Mouse (Mus musculus): ENCODE measurements around the gene Mrgpre. TPM values are rescaled to one million over a fixed set of nuclear protein-coding genes. Genes with fewer than 3 reads are reported as not detected.

Gene Mrgpre
- polyA plus RNA-seq, 1 experiment from 2014 or later: 3.0 TPM

DNA sequence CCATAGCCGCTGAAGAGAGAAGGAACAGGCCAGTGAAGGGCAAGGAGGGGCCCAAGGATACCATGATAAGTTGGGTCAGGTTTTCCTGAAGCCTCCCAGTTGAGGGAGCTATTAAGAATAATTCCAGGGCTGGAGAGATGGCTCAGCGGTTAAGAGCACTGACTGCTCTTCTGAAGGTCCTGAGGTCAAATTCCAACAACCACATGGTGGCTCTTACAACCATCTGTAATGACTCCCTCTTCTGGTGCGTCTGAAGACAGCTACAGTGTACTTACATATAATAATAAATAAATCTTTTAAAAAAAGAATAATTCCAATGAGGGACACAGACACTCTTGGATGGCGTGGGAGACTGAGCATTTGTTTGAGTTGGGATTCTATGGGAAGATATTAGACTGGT is 34.9 kb upstream of the Mrgpre start:
- no peak overlapping the region for H3K27ac ChIP-seq (ENCODE audit: poor library complexity, severe bottlenecking)
- peaks cover 42% of the 10 kb centered on the region for H3K36me3 ChIP-seq
- 69% methylated on average over 4 of the region's 4 CpGs for WGBS
- no peak for ATAC-seq (ENCODE audit: insufficient number of reproducible peaks, low FRiP score)
- H3K4me1 ChIP-seq (replicated peaks): peaks cover 15% of the 10 kb centered on the region
- H3K4me3 ChIP-seq: no peak overlapping the region
- H3K9ac ChIP-seq: no peak overlapping the region
- no peak overlapping the region for H3K4me2 ChIP-seq
- no peaks in the 10 kb centered on the region for H3K27me3 ChIP-seq (replicated peaks)
- H3K9me3 ChIP-seq (replicated peaks): no peaks in the 10 kb centered on the region

DNA sequence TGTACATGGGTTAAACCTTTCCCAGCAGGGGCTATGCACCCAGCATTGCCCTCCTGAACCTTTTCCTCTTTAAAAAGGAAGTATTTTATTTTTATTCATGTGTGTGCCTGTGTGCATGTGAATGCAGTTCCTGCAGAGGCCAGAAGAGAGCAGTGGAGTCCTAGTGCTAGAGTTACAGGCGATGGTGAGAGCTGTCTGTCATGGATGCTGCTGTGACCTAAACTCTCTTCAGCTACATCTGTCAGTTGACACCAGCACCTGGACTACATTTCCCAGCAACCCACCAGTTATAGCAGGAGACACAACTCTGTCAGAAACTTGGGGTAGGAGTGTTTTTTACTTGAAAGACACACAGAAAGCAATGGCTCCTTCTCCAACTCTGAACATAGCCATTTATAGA is 24.6 kb upstream of the Mrgpre start:
- no peak overlapping the region for H3K27ac ChIP-seq (ENCODE audit: poor library complexity, severe bottlenecking)
- no peaks in the 10 kb centered on the region for H3K27me3 ChIP-seq (replicated peaks)
- H3K4me3 ChIP-seq: no peak overlapping the region
- no peaks in the 10 kb centered on the region for H3K9me3 ChIP-seq (replicated peaks)
- no peak overlapping the region for H3K9ac ChIP-seq
- 46% methylated on average over 1 of the region's 1 CpGs for WGBS
- no peak overlapping the region for H3K4me2 ChIP-seq
- no peaks in the 10 kb centered on the region for H3K4me1 ChIP-seq (replicated peaks)
- no peak for ATAC-seq (ENCODE audit: insufficient number of reproducible peaks, low FRiP score)
- peaks cover 92% of the 10 kb centered on the region for H3K36me3 ChIP-seq

DNA sequence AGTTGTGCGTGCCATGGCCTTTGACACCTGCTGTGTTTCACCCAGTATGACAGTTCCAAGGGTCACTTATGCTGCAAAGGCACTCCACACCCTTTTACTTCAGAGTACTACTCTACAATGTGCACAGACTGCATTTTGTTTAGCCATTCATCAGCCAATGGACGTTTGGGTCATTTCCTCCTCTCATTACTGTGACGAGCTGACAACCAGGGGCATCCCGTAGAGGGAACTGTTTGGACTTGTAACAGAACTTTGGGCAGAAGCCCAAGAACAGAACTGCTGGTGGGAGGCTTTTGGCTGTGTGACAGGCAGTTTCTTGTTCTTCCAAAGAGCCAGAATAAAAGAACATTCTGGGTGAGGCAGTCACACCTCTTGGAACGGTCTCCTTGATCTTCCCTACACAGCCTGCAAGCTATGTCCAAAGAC is 20.9 kb upstream of the Mrgpre start:
- H3K4me1 ChIP-seq (replicated peaks): no peaks in the 10 kb centered on the region
- peaks cover 91% of the 10 kb centered on the region for H3K36me3 ChIP-seq
- no peak overlapping the region for H3K4me3 ChIP-seq
- no peaks in the 10 kb centered on the region for H3K27me3 ChIP-seq (replicated peaks)
- H3K27ac ChIP-seq (ENCODE audit: poor library complexity, severe bottlenecking): no peak overlapping the region
- H3K4me2 ChIP-seq: no peak overlapping the region
- H3K9ac ChIP-seq: no peak overlapping the region
- ATAC-seq (ENCODE audit: insufficient number of reproducible peaks, low FRiP score): no peak
- no peaks in the 10 kb centered on the region for H3K9me3 ChIP-seq (replicated peaks)
- WGBS: 68% methylated on average over 5 of the region's 5 CpGs

DNA sequence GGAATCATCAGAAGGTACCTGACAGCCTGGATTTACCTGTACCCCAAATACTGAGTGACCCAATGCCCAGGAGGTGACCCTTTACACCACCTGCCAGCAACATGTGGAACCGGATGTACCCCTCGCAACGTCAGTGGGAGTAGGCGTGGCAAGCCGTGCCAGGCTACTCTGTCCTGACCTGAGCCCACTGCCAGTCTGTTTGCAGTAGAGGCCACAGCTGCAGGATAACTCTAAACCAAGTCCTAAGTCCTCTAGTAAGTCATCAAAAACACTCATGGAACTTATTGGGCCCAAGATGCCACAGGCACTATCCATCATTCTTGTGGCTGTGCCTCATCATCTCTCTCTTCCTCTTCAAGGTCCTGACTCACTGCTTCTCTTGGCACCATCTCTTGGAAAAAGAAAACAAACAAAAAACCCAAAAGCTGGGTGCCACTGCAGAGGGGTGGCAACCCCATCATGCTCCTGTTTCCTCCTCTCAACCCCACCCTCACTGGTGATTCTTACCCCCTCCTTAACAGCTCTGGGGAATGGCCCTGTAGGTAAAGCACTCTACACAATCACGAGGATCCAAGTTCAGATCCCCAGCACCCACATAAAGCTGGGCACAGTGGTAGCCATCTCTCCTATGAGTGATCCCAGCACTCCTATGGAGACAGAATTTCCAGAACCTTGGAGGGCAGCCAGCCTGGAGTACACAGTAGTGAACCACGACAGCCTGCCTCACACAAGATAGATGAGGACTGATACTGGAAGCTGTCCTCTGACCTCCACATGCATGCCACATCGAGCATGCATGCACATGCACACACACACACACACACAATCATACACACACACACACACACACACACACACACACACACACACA is 17.1 kb upstream of the Mrgpre start:
- Histone ChIP-seq H3K4me2 (no peak overlapping the region), H3K9me3 (replicated peaks) (no peaks in the 10 kb centered on the region), H3K9ac (no peak overlapping the region), H3K27ac (ENCODE audit: poor library complexity, severe bottlenecking) (no peak overlapping the region), H3K36me3 (peaks cover 92% of the 10 kb centered on the region), H3K4me3 (no peak overlapping the region), H3K4me1 (replicated peaks) (no peaks in the 10 kb centered on the region), H3K27me3 (replicated peaks) (no peaks in the 10 kb centered on the region)
- 93% methylated on average over 8 of the region's 8 CpGs for WGBS
- no peak for ATAC-seq (ENCODE audit: insufficient number of reproducible peaks, low FRiP score)

DNA sequence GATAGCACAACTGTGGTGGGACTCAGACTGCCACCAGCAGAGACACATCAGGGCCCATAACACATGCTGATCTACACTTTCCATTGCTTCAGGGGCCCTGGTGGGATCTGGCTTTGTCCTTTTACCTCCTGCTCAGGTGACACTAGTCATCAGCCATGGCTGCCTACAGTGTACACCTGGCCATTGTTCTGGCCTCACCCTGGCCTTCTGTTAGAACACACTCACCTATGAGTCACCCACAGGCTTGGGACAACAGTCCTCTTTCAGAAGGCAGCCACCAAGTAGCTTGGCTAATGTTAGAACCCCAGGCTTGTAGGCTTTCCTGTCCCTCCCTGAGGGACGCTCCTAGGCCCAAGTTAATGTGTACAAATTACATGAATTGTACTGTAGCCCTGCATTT is 16.5 kb upstream of the Mrgpre start:
- Histone ChIP-seq H3K27me3 (replicated peaks) (no peaks in the 10 kb centered on the region), H3K4me3 (no peak overlapping the region), H3K36me3 (peaks cover 93% of the 10 kb centered on the region), H3K4me2 (no peak overlapping the region), H3K9me3 (replicated peaks) (no peaks in the 10 kb centered on the region), H3K9ac (no peak overlapping the region), H3K4me1 (replicated peaks) (no peaks in the 10 kb centered on the region), H3K27ac (ENCODE audit: poor library complexity, severe bottlenecking) (no peak overlapping the region)
- ATAC-seq (ENCODE audit: insufficient number of reproducible peaks, low FRiP score): no peak
- WGBS: 86% methylated on average over 1 of the region's 1 CpGs

DNA sequence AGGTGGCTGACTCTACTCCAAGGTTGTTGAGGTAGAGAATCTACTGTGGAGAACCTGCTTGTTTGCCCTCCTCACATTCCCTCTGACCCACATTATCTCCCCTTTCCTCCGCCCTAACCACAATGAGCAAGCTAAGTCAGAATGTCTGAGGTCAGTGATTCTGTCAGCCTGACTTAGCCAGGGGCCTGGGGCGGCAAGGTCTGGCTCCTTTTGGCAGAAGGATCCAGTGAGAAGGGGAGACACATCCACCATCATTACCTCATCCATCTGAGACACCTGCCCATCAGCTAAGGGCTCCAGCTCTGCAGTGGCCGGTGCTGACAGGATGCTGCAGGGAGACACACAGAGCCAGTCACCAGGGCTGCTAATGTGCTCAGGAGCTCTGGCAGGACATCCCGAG is 14.5 kb upstream of the Mrgpre start:
- no peak for ATAC-seq (ENCODE audit: insufficient number of reproducible peaks, low FRiP score)
- H3K36me3 ChIP-seq: peaks cover 88% of the 10 kb centered on the region
- H3K27me3 ChIP-seq (replicated peaks): no peaks in the 10 kb centered on the region
- no peak overlapping the region for H3K9ac ChIP-seq
- H3K4me3 ChIP-seq: no peak overlapping the region
- H3K4me1 ChIP-seq (replicated peaks): no peaks in the 10 kb centered on the region
- H3K9me3 ChIP-seq (replicated peaks): no peaks in the 10 kb centered on the region
- WGBS: 82% methylated on average over 4 of the region's 4 CpGs
- H3K4me2 ChIP-seq: no peak overlapping the region
- no peak overlapping the region for H3K27ac ChIP-seq (ENCODE audit: poor library complexity, severe bottlenecking)

DNA sequence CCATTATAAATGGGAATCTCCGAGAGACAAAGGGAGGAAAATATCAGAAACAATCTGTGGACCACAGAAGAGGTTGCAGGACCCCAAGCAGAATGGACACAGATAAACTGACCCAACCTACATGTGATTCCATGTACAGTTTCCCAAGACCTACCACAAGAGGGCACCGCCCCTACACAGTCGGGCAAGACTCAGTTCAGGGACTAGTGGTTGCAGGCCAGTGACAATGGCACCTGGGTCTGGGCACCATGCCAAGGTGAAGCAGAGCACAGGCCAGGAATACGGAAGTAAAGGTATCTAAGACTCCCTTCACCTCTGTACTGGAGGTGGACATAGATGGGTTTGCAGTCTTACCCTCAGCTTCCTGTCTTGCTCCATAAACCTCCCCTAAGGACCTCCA is 8.8 kb upstream of the Mrgpre start:
- ATAC-seq (ENCODE audit: insufficient number of reproducible peaks, low FRiP score): no peak
- H3K4me2 ChIP-seq: no peak overlapping the region
- H3K9me3 ChIP-seq (replicated peaks): 0 out of 2 replicates have a peak, but pooled peaks cover 4% of the 10 kb centered on the region
- H3K27ac ChIP-seq (ENCODE audit: poor library complexity, severe bottlenecking): no peak overlapping the region
- H3K4me3 ChIP-seq: no peak overlapping the region
- 54% methylated on average over 4 of the region's 4 CpGs for WGBS
- H3K27me3 ChIP-seq (replicated peaks): no peaks in the 10 kb centered on the region
- peaks cover 33% of the 10 kb centered on the region for H3K36me3 ChIP-seq
- no peak overlapping the region for H3K9ac ChIP-seq
- no peaks in the 10 kb centered on the region for H3K4me1 ChIP-seq (replicated peaks)

DNA sequence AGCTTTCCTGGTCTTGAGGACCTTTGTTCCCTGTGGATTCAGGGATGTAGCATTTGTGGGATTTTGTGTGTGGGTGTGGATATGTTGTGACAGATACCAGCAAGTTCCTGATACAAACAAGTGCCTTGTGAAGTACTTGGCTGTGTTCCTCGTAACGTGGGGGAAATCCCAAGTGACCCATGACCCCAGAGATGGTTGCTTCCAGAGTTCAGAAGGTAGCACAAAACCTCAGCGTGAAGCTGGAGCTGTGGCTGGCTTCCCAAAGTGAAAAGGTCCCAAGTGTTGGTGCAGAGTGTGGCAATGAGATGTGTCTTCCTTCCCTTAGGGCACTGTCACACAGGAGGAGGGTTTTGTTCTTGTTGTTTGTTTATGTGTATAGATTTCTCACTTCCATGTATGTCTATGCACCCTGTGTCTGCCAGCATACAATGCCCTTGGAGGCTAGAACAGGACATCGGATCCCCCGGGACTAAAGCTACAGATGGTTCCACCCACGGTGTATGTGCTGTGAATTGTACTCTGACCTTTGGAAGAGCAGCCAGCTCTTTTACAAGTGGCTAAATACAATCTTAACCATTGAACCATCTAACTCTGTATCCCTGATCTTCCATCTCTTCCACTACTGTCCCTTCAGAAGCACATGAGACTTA is 8.2 kb upstream of the Mrgpre start:
- no peak for ATAC-seq (ENCODE audit: insufficient number of reproducible peaks, low FRiP score)

DNA sequence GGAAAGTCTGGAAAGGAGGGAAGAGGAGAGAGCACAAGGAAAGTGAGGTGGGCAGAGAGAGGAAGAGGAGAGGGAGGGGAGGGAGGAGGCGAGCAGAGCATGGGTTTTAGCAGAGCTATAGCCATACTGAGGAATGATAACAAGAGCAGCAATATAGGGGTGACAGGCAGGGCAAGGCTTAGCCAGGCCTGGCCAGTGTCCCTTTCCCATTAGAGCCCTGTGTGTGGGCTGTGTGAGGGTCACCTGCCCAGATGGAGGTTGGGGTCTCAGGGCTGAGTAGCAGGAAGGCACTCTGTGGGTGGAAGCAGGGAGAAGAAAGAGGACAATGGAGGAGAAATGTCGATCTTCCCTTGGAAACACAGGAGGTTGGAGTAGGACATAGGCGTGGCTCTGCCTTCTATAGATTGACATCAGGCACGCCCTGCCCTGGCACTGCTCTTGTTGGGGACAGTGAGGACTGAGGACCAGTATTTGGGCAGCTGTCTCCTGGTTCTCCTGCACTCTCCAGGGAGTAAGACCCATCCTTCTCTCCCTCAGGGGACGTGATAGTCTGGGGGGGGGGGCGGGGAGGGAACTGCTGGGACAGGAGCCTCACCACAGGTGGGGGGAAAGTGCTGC is 813 bp downstream of the Mrgpre start:
- Histone ChIP-seq H3K27me3 (replicated peaks) (peaks cover 10% of the 10 kb centered on the region), H3K9me3 (replicated peaks) (no peaks in the 10 kb centered on the region), H3K4me3 (peak overlapping the region; percentile 56), H3K9ac (peak overlapping the region; percentile 65), H3K4me1 (replicated peaks) (peaks cover 24% of the 10 kb centered on the region), H3K27ac (ENCODE audit: poor library complexity, severe bottlenecking) (peak overlapping the region; percentile 70), H3K4me2 (peak overlapping the region; percentile 84), H3K36me3 (peaks cover 9% of the 10 kb centered on the region)
- WGBS: 15% methylated on average over 6 of the region's 6 CpGs
- ATAC-seq (ENCODE audit: insufficient number of reproducible peaks, low FRiP score): peak; percentile 45

More for the DNA sequence above, 8.2 kb upstream of the Mrgpre start:
- Histone ChIP-seq H3K4me3 (no peak overlapping the region), H3K4me2 (no peak overlapping the region), H3K4me1 (replicated peaks) (no peaks in the 10 kb centered on the region), H3K27me3 (replicated peaks) (no peaks in the 10 kb centered on the region), H3K27ac (ENCODE audit: poor library complexity, severe bottlenecking) (no peak overlapping the region), H3K9ac (no peak overlapping the region), H3K36me3 (peaks cover 26% of the 10 kb centered on the region), H3K9me3 (replicated peaks) (0 out of 2 replicates have a peak, but pooled peaks cover 4% of the 10 kb centered on the region)
- 70% methylated on average over 6 of the region's 6 CpGs for WGBS

DNA sequence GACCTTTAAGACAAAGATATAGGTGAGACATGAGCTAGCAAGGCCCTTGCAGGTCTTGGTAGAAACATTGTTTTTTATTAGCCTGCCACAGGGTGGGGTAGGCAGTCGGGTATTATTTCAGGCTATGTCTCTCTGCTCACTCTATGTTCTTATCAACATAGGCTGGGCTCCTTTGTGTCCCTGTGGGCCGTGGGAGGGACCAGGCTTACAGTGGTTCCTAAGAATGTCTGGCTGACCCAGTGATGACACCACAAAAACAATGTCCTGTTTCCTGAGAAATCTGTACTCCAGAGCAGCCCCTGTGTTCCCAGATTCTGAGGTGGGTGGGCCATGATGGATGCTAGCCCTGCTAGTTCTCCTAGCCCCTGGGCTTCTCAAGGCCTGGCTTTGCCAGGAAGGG is 6.9 kb downstream of the Mrgpre start:
- H3K9ac ChIP-seq: no peak overlapping the region
- peaks cover 9% of the 10 kb centered on the region for H3K36me3 ChIP-seq
- no peak overlapping the region for H3K4me2 ChIP-seq
- ATAC-seq (ENCODE audit: insufficient number of reproducible peaks, low FRiP score): no peak
- H3K4me1 ChIP-seq (replicated peaks): peaks cover 10% of the 10 kb centered on the region
- no peaks in the 10 kb centered on the region for H3K9me3 ChIP-seq (replicated peaks)
- no peak overlapping the region for H3K4me3 ChIP-seq
- H3K27me3 ChIP-seq (replicated peaks): peaks cover 14% of the 10 kb centered on the region
- H3K27ac ChIP-seq (ENCODE audit: poor library complexity, severe bottlenecking): no peak overlapping the region
- WGBS: 15% methylated on average over 2 of the region's 2 CpGs

DNA sequence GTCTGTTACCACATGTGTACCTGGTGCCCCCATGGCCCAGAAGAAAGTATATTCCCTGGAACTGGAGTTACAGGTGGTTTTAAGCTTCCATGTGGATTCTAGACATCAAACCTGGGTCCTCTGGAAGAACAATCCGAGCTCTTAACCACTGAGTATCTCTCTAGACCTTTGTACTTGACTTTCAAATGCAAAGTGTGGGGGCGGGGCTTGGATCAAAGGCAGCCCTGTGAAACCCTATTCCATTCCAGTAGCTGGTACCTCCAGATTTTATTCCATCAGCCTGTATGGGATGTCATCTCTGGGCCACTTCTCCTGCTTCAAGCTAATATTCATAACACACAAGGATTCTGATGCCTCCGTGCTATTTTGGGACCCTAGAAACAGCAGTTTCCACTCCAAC is 8.2 kb downstream of the Mrgpre start:
- WGBS: 33% methylated on average over 3 of the region's 3 CpGs
- Histone ChIP-seq H3K4me3 (no peak overlapping the region), H3K9me3 (replicated peaks) (no peaks in the 10 kb centered on the region), H3K4me1 (replicated peaks) (peaks cover 10% of the 10 kb centered on the region), H3K36me3 (peaks cover 9% of the 10 kb centered on the region), H3K27ac (ENCODE audit: poor library complexity, severe bottlenecking) (no peak overlapping the region), H3K9ac (no peak overlapping the region), H3K4me2 (no peak overlapping the region), H3K27me3 (replicated peaks) (peaks cover 13% of the 10 kb centered on the region)
- no peak for ATAC-seq (ENCODE audit: insufficient number of reproducible peaks, low FRiP score)

All from heart, embryonic 12.5 days (tissue).